Mouse (Mus musculus): Measurements from ENCODE around the gene Rgp1.

The Rgp1 gene

DNA sequence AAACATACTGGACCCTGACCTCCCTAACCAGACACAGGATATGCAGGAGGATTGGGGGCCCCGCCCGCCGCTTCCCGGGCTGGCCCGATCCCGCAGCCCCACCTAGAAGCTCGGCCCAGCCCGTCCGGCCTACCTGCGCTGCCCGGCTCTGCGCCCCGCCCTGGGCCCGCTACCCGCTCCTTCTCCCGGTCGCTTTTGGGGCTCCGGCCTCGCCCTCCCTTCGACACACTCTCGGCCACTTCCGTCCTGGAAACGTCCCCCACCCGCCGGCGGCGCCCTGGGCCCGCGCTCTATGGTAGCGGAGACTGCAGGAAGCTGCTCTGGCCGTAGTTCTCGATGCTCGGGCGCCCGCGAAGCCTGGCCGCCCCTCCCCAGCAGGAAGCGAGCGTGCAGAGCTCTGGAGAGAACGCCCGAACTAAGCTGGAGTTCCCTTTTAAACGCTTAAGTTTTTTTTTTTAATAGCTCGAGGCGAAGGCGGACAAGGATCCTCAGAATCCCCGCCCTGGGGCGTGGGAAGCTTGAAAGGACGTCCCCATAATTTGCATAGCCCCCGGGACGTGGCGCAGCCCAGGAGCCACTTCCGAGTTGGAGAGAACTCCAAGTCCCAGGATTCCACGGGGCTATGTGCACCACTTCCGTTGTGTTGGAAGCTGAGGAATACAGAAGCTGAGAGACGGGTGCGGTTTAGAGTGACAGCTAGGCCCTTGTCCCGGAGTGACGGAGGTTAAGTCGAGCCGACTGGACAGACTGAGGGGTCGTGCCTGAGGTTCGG lies 16.3 kb upstream of the Rgp1 start, which contains the start of the genes Creb3 and Tln1:
Creb3 (plus strand) TSS at position 336 of the 772 bp plus-strand sequence.
Tln1 (minus strand) TSS at position 695 of the 772 bp plus-strand sequence.
- peak; percentile 91 for DNase-seq (ENCODE audit: extremely low spot score, low read depth, low spot score)

- no peak for DNase-seq (ENCODE audit: extremely low spot score, low read depth, low spot score)
Observed at GRCm38 (mm10) chr4:43562769-43563600, 15.5 kb upstream of the Rgp1 start.

GRCm38 (mm10) chr4:43563601-43563875 lies 15.0 kb upstream of the Rgp1 start:
- no peak for DNase-seq (ENCODE audit: extremely low spot score, low read depth, low spot score)

DNA sequence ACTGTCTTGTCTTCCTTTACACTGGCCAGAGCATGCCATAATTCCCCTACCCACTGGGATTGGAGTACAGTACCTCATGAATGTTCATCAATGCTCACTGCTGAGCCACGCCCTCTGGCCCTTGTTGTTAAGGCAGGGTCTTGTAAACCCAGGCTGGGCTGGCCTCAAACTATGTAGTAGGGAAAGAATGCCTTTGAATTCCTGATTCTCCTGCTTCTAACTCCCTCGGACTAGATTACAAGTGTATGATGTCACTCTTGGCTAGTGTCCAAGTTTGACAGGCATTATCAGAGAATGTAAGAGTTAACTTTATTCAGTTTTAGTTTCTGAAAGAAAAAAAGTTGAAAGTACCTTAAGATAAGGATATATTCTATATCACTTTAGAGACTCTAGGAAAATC lies 14.3 kb upstream of the Rgp1 start:
- no peak for DNase-seq (ENCODE audit: extremely low spot score, low read depth, low spot score)

- DNase-seq (ENCODE audit: extremely low spot score, low read depth, low spot score), result no peak
Observed at GRCm38 (mm10) chr4:43567140-43567539, 11.4 kb upstream of the Rgp1 start.

GRCm38 (mm10) chr4:43571395-43572045 lies 7.0 kb upstream of the Rgp1 start:
- DNase-seq (ENCODE audit: extremely low spot score, low read depth, low spot score), result no peak

- DNase-seq (ENCODE audit: extremely low spot score, low read depth, low spot score), result no peak
Observed at GRCm38 (mm10) chr4:43573561-43573960, 5.0 kb upstream of the Rgp1 start.

DNA sequence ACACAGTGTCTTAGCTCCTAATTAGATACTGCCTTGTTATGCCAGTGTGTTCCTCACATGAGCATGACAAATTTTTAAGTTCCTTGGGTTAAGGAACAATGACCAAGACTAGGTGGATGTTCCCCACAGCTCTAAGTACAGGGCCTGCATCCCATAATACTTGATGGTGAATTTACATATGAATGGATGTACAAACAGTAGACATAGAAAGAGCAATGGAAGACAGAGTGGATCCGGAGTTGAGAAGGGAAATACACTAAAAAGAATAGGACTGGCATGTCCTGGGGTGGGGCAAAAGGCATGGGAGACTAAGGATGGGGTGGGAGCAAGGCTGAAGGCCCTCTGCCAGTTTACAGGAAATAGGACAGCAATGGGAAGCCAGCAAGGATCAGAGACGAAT lies 3.2 kb upstream of the Rgp1 start:
- no peak for DNase-seq (ENCODE audit: extremely low spot score, low read depth, low spot score)

GRCm38 (mm10) chr4:43577237-43577881 lies 1.2 kb upstream of the Rgp1 start:
- DNase-seq (ENCODE audit: extremely low spot score, low read depth, low spot score), result no peak

- no peak for DNase-seq (ENCODE audit: extremely low spot score, low read depth, low spot score)
Observed at GRCm38 (mm10) chr4:43579256-43579655, 741 bp downstream of the Rgp1 start.

DNA sequence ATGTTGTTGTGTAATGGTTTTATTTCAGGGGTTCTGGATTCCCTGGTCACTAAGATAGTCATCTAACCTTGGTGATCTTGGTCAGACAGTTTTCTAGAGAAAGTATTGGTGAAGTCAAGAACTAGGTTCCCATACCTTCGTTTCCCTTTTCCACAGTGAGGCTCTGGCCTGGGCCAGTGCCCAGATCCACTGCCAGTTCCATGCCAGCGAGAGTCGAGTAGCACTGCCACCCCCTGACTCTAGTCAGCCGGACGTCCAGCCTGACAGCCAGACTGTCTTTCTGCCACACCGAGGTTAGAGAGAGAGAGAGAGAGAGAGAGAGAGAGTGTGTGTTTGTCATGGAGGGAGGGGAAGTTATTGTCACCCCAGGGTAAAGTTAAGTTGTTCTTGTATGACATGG lies 1.2 kb downstream of the Rgp1 start:
- no peak for DNase-seq (ENCODE audit: extremely low spot score, low read depth, low spot score)

DNA sequence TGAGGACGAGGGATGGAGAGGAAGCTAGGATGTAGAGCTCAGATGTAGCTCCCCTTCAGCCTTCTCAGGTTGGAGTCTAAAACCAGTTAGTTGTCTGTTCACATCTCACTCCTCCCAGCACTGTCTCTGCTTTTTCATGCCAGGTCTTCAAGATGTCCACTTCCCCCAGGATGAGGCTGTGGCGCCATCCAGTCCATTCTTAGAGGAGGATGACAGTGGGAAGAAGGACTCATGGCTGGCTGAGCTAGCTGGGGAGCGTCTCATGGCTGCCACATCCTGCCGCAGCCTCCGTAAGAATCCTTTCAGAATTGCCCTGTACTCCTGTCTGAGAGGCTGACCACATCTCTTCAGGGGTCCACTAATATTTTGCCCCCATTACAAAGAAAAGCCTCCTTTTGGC lies 2.2 kb downstream of the Rgp1 start:
- no peak for DNase-seq (ENCODE audit: extremely low spot score, low read depth, low spot score)

DNA sequence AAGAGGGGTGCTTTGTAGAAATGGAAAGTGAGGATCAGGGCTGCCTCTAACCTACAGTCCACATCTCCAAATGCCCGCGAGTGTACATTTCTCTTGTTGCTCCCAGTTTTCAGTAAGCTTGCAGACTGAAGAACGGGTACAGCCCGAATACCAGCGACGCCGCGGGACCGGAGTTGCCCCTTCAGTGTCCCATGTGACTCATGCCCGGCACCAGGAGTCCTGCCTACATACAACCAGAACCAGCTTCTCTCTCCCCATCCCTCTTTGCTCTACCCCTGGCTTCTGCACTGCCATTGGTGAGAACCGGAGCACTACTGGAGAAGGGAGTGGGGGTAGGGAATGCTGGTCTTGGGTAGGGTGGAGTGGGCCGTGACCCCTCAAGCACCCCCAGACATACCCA lies 2.9 kb downstream of the Rgp1 start:
- DNase-seq (ENCODE audit: extremely low spot score, low read depth, low spot score), result no peak

GRCm38 (mm10) chr4:43582241-43582640 lies 3.7 kb downstream of the Rgp1 start:
- DNase-seq (ENCODE audit: extremely low spot score, low read depth, low spot score), result no peak

- no peak for DNase-seq (ENCODE audit: extremely low spot score, low read depth, low spot score)
Observed at GRCm38 (mm10) chr4:43583421-43583820, 4.9 kb downstream of the Rgp1 start.

DNA sequence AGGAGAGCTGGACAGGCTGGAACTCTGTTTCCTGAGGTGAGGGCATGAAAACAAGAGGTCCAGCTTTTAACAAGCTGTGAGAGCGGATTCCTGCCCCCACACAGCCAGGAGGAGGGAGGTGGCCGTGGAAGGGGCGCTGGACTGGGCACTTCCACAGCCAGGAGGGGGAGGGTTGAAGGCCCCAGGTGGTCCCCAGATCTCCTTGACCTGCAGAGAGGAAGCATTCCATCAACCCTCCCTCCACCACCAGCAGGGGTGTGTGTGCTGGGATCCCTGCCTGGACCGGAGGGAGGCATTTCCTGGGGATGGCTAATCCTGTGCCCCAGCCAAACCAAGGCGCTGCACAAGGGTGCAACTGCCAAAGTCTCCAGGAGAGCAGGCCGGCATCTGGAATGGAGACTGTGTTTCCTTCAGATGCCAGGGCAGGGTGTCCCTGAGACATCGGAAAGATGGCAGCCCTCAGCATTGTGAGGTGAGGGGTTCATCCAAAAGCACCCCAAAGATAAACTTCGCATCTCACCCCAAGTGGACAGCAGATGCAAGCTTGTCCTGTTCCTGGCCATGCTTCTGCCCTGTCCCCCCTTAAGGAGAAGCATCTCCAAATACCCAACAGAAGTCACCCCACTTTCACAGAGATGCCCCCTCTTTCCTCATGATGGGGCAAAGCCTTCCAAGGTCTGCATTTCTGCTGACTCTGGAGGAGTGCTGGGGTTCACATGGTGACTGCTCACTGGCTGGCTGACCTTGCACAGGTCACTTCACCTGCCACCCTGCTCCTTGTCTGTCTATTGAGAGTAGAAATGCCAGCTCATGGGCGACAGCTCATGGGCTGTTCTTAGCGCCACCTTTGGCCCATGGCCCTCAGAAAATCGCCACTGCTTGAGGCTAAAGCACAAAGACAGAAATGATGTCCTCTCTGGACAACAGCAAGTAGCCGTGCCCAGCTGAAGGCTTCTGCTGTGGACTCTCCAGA lies 6.2 kb downstream of the Rgp1 start, which contains the start of gene Msmp:
Msmp (minus strand) TSS at position 51 of the 973 bp plus-strand sequence.
- no peak for DNase-seq (ENCODE audit: extremely low spot score, low read depth, low spot score)

DNA sequence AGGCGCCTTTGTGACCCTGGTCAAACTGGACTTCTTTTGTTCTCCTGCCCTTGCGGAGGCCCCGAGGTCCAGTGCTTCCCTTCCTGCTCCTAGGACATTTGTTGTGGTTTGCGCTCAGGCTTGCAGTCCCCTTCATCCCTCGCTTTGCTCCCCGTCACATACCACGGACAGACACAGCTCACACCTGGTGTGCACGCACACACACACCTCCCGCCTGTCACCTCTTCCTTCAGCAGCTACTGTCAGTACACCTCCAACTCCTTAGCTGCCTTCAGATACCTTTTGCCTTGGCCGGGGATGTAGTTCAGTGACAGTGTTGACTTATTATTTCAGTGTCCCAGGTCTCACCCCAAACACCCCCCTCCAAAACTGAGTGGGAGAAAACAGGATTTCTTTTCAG lies 7.2 kb downstream of the Rgp1 start:
- DNase-seq (ENCODE audit: extremely low spot score, low read depth, low spot score), result no peak

GRCm38 (mm10) chr4:43586411-43586810 lies 7.9 kb downstream of the Rgp1 start:
- DNase-seq (ENCODE audit: extremely low spot score, low read depth, low spot score), result no peak

GRCm38 (mm10) chr4:43587681-43588080 lies 9.2 kb downstream of the Rgp1 start:
- no peak for DNase-seq (ENCODE audit: extremely low spot score, low read depth, low spot score)

- DNase-seq (ENCODE audit: extremely low spot score, low read depth, low spot score), result no peak
Observed at GRCm38 (mm10) chr4:43591543-43591942, 13.0 kb downstream of the Rgp1 start.
